Mouse (Mus musculus) liver, embryonic 14.5 days (tissue): ENCODE measurements at regions not wholly inside any gene's neighbourhood (a gene's known extent, or its start where the extent isn't known, plus 50 kb on each side); places are given as distances from the start of the nearest gene placed in this dataset.

Source experiments
- CTCF ChIP-seq: IDR thresholded peaks from 2 replicates; pipeline ENCODE4 v1.5.1; 2016; ENCODE audit warnings: antibody characterized with exemption, low read depth, control low read depth
- EP300 ChIP-seq: IDR thresholded peaks from 2 replicates; pipeline ENCODE4 v1.6.1; 2016; ENCODE audit warnings: antibody characterized with exemption, low read depth

DNA sequence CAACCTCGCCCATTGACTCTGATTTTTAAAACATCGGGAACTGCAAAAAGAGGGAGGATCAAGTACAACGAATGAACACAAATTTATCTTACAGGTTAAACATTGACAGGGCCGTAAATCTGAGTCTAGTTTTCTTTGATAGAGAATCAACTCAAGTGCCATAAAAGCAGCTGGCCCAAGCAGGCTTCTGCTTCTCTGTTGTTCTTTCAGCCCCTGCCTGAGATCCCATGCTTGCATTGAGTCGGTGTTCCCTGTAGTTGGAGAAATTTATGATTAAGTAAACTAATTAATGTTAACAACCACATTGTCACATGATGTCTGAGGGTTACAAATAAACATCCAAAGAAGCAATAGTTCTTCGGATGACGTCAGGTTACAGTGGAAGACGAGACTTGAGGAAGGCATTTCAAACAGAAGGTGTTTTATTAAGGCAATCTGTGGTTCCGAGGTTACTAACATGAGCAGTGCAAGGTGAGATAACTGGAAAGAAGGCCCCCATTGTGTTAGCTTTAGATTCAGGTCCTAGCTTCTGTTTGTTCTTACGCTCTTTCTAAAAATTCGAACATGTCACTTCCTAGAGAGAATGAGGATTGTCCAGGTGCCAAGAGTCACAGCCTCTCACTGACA, 233.9 kb upstream of the Pde3a start:
- no peak for TF ChIP-seq CTCF
- no peak for TF ChIP-seq EP300
